Comparison of ENCODE assay signal across 20 mouse cellular contexts in genomic region chr7:29288079-29288478, GRCm38 (mm10). TPM values are rescaled to one million over a fixed set of nuclear protein-coding genes. Genes with fewer than 3 reads are reported as not detected.
DNase-seq lines count a peak whose midpoint lies in the region; ATAC-seq and TF ChIP-seq lines count a peak whose summit lies in the region.
"Had no signal": no experiment of that assay in that cellular context is flagged by ENCODE, and none has a peak within 500 bp of the region (broad histone marks: within the 10 kb centered on the region; RNA-seq: fewer than 3 reads in every experiment).

No protein-coding gene starts in this region.

- H3K27me3 ChIP-seq in testis, adult 2 months (ENCODE audit: control insufficient read depth, insufficient read depth, low read length), result no peaks in the 10 kb centered on the region
- H3K27me3 ChIP-seq in stomach, embryonic 14.5 days (ENCODE audit: control insufficient read depth, insufficient read depth, low read length), result no peaks in the 10 kb centered on the region

- no peaks in the 10 kb centered on the region for H3K36me3 ChIP-seq in testis, adult 2 months (ENCODE audit: control insufficient read depth, insufficient read depth, low read length)
- H3K36me3 ChIP-seq in stomach, embryonic 14.5 days (ENCODE audit: control insufficient read depth, insufficient read depth, low read length), result no peaks in the 10 kb centered on the region
- H3K36me3 ChIP-seq: heart, embryonic 12.5 days; limb, embryonic 10.5 days; midbrain, embryonic 10.5 days had no signal

- no peaks in the 10 kb centered on the region for H3K9me3 ChIP-seq in stomach, embryonic 14.5 days (ENCODE audit: control insufficient read depth, low read depth, low read length)
- H3K9me3 ChIP-seq: heart, embryonic 12.5 days; limb, embryonic 10.5 days; midbrain, embryonic 10.5 days had no signal

- peak overlapping the region; percentile 67 for H3K4me3 ChIP-seq in testis, adult 2 months (ENCODE audit: control insufficient read depth, low read depth, low read length)
- H3K4me3 ChIP-seq in stomach, embryonic 14.5 days (ENCODE audit: low read depth, low read length), result no peak overlapping the region

- TF ChIP-seq CTCF in testis, adult 2 months (IDR thresholded peaks at IDR 0.05; ENCODE audit: control insufficient read depth, insufficient read depth, insufficient replicate concordance, low read depth, low read length), result no peak

- ATAC-seq in stomach, embryonic 14.5 days (ENCODE audit: insufficient number of reproducible peaks, insufficient read depth, low FRiP score, low read depth), result peak; percentile 43; the same call in 1 of the 2 replicates
- no peak for ATAC-seq in activated CD4-positive, CD25-positive, alpha-beta regulatory T cell, adult 4 months
- ATAC-seq: midbrain, embryonic 16.5 days had no signal

- 0 out of 2 replicates have a peak, but pooled peaks have one; percentile 19 for TF ChIP-seq POLR2A in testis, adult 2 months (IDR thresholded peaks at IDR 0.05; ENCODE audit: control insufficient read depth, low read depth, low read length)

- peak overlapping the region; percentile 64 for H3K27ac ChIP-seq in testis, adult 2 months (ENCODE audit: control insufficient read depth, insufficient read depth, low read depth, low read length)
- no peak overlapping the region for H3K27ac ChIP-seq in stomach, embryonic 14.5 days (ENCODE audit: low read length)
- H3K27ac ChIP-seq: kidney, postnatal 0 days; layer of hippocampus, adult 2 months had no signal

- peaks cover 14% of the 10 kb centered on the region for H3K4me1 ChIP-seq in testis, adult 2 months (ENCODE audit: control insufficient read depth, insufficient read depth, low read length)
- H3K4me1 ChIP-seq in stomach, embryonic 14.5 days (ENCODE audit: control insufficient read depth, insufficient read depth, low read length), result peaks cover 29% of the 10 kb centered on the region

- 75% methylated on average over 2 of the region's 2 CpGs for WGBS in stomach, embryonic 14.5 days

- no peak overlapping the region for H3K4me2 ChIP-seq in stomach, embryonic 14.5 days (replicated peaks; ENCODE audit: low read depth, low read length)

- no peak overlapping the region for H3K9ac ChIP-seq in stomach, embryonic 14.5 days (replicated peaks; ENCODE audit: low read depth, low read length)

- DNase-seq in kidney, adult 9 months, result peak; percentile 34
- no peak for DNase-seq in kidney, postnatal 36 days
- DNase-seq in testis, postnatal 14 days (ENCODE audit: low spot score), result no peak
- no peak for DNase-seq in urinary bladder, postnatal 36 days (ENCODE audit: low spot score in 2 of 2)
- DNase-seq: adrenal gland, postnatal 36 days; cerebellum, postnatal 10 days; forebrain, postnatal 0 days; gastrocnemius, postnatal 25 days; liver; thymus, postnatal 25 days had no signal

RNA-seq across cellular contexts. Expression of gene Ppp1r14a, which starts 1.0 kb away (rescaled TPM):
- 11.3 and 11.9 TPM in 2 replicates for polyA plus RNA-seq in testis, adult 2 months (2012; rRNA removed)
- polyA plus RNA-seq in stomach, embryonic 14.5 days (2014; fragmentation: Nextera tagmentation; extraction: Ambion mirVana), result 47.4 and 51.3 TPM in 2 replicates
- polyA plus RNA-seq in activated CD4-positive, CD25-positive, alpha-beta regulatory T cell, adult 4 months (2017; shearing (Covaris generic)), result not detected

RNA-seq across cellular contexts. Expression of gene Spint2, which starts 6.4 kb away (rescaled TPM):
- 146 and 160 TPM in 2 replicates for polyA plus RNA-seq in testis, adult 2 months (2012; rRNA removed)
- 386 and 405 TPM in 2 replicates for polyA plus RNA-seq in stomach, embryonic 14.5 days (2014; fragmentation: Nextera tagmentation; extraction: Ambion mirVana)
- polyA plus RNA-seq in activated CD4-positive, CD25-positive, alpha-beta regulatory T cell, adult 4 months (2017; shearing (Covaris generic)), result 10 to 100 TPM; 66.6 to 70.2 TPM
- polyA plus RNA-seq: C2C12 had no signal

RNA-seq across cellular contexts. Expression of gene Dpf1, which starts 15.7 kb away (rescaled TPM):
- polyA plus RNA-seq in testis, adult 2 months (2012; rRNA removed), result 8.0 and 8.6 TPM in 2 replicates
- polyA plus RNA-seq in stomach, embryonic 14.5 days (2014; fragmentation: Nextera tagmentation; extraction: Ambion mirVana), result 6.0 and 11.0 TPM in 2 replicates
- not detected for polyA plus RNA-seq in activated CD4-positive, CD25-positive, alpha-beta regulatory T cell, adult 4 months (2017; shearing (Covaris generic))

RNA-seq across cellular contexts. Expression of gene 2200002D01Rik, which starts 39.8 kb away (rescaled TPM):
- 0.15 and 0.29 TPM in 2 replicates for polyA plus RNA-seq in testis, adult 2 months (2012; rRNA removed)
- 35.0 and 36.6 TPM in 2 replicates for polyA plus RNA-seq in stomach, embryonic 14.5 days (2014; fragmentation: Nextera tagmentation; extraction: Ambion mirVana)
- polyA plus RNA-seq in activated CD4-positive, CD25-positive, alpha-beta regulatory T cell, adult 4 months (2017; shearing (Covaris generic)), result 1 to 10 TPM; 2.7 to 3.6 TPM

RNA-seq across cellular contexts. Expression of gene Yif1b, which starts 50.0 kb away (rescaled TPM):
- polyA plus RNA-seq in testis, adult 2 months (2012; rRNA removed), result 321 and 371 TPM in 2 replicates
- 93.4 and 100.0 TPM in 2 replicates for polyA plus RNA-seq in stomach, embryonic 14.5 days (2014; fragmentation: Nextera tagmentation; extraction: Ambion mirVana)
- polyA plus RNA-seq in activated CD4-positive, CD25-positive, alpha-beta regulatory T cell, adult 4 months (2017; shearing (Covaris generic)), result 10 to 100 TPM; 57.6 to 73.2 TPM

Comparison
In these comparisons a context has a peak if more than half of its experiments do, and no peak if none do; other contexts are left out.
1. RNA of gene Ppp1r14a, which starts 1.0 kb away (polyA plus RNA-seq): 47.4 to 51.3 TPM in stomach, embryonic 14.5 days and 11.3 to 11.9 TPM in testis, adult 2 months; not detected in activated CD4-positive, CD25-positive, alpha-beta regulatory T cell, adult 4 months; every median in the first group is over 10 times any median in the second.